Mouse (Mus musculus) left cerebral cortex, adult 2 months (tissue): ENCODE results near the gene Ptgfrn. TPM values are rescaled to one million over a fixed set of nuclear protein-coding genes. Genes with fewer than 3 reads are reported as not detected.

Experiments used
- DNase-seq, 2 experiments: peaks; one replicate each; pipeline ENCODE4 v3.0.0; 2021 to 2022; ENCODE audit warnings: low spot score in 2 of 2, mixed read lengths in 1 of 2; ENCODE audit errors: extremely low spot score in 1 of 2
- H3K27ac ChIP-seq: fragments of 200-600 bp; 2 replicates; pipeline ENCODE4 v1.8.1; 2022
- H3K4me3 ChIP-seq: fragments of 200-600 bp; 2 replicates; pipeline ENCODE4 v1.8.1; 2022
- CTCF ChIP-seq: fragments of 200-600 bp; IDR thresholded peaks from 2 replicates; pipeline ENCODE4 v1.8.1; 2022; ENCODE audit warnings: antibody characterized with exemption, mild to moderate bottlenecking, moderate library complexity
- intact Hi-C: fragments of 180-260 bp; cut with DNase I; formaldehyde crosslinking; loops from one replicate; pipeline ENCODE4 v1.15.1; 2025
- total RNA-seq, 2 experiments: library from RNA; stranded (reverse); gene quantifications; 2 replicates each; pipeline ENCODE4 v1.2.3; 2021

Gene Ptgfrn
- total RNA-seq, 2 experiments from 2014 or later: 39.7 to 40.7 TPM

- no peak within 1 kb of the TSS for H3K27ac ChIP-seq
- no peak for TF ChIP-seq CTCF
- DNase-seq: no peak
- H3K4me3 ChIP-seq: no peak within 1 kb of the TSS
- intact Hi-C loops: no loop called here
These were observed 80.7 kb downstream of the Ptgfrn start, which contains the start of gene Cd101 for GRCm38 (mm10) chr3:101029339-101029738. Cd101 (minus strand) TSS chr3:101029556.

GRCm38 (mm10) chr3:101026741-101027140 is 83.3 kb downstream of the Ptgfrn start:
- Histone ChIP-seq H3K4me3 (no peak overlapping the region), H3K27ac (no peak overlapping the region)
- intact Hi-C loops: no loop called here
- DNase-seq: no peak
- no peak for TF ChIP-seq CTCF

- H3K27ac ChIP-seq: no peak overlapping the region
- H3K4me3 ChIP-seq: no peak overlapping the region
- TF ChIP-seq CTCF: no peak
- no peak for DNase-seq
- intact Hi-C loops: no loop called here
These were observed 87.1 kb downstream of the Ptgfrn start for GRCm38 (mm10) chr3:101022967-101023366.

- intact Hi-C loops: no loop called here
- no peak for TF ChIP-seq CTCF
- DNase-seq: no peak
These were observed 88.5 kb downstream of the Ptgfrn start for GRCm38 (mm10) chr3:101021481-101022051.

GRCm38 (mm10) chr3:101021073-101021472 is 89.0 kb downstream of the Ptgfrn start:
- Histone ChIP-seq H3K4me3 (no peak overlapping the region), H3K27ac (no peak overlapping the region)
- intact Hi-C loops: no loop called here
- TF ChIP-seq CTCF: no peak
- DNase-seq: no peak

More at GRCm38 (mm10) chr3:101021481-101022051, 88.5 kb downstream of the Ptgfrn start:
- H3K27ac ChIP-seq: no peak overlapping the region
- H3K4me3 ChIP-seq: no peak overlapping the region

- no peak for TF ChIP-seq CTCF
- Histone ChIP-seq H3K4me3 (no peak overlapping the region), H3K27ac (no peak overlapping the region)
- no peak for DNase-seq
- intact Hi-C loops: no loop called here
These were observed 91.6 kb downstream of the Ptgfrn start for GRCm38 (mm10) chr3:101018494-101018893.

- Histone ChIP-seq H3K4me3 (no peak overlapping the region), H3K27ac (no peak overlapping the region)
- DNase-seq: no peak
- intact Hi-C loops: no loop called here
- TF ChIP-seq CTCF: no peak
These were observed 94.0 kb downstream of the Ptgfrn start for GRCm38 (mm10) chr3:101016050-101016449.

- Histone ChIP-seq H3K27ac (no peak overlapping the region), H3K4me3 (no peak overlapping the region)
- no peak for DNase-seq
- intact Hi-C loops: no loop called here
- TF ChIP-seq CTCF: no peak
These were observed 94.8 kb downstream of the Ptgfrn start for GRCm38 (mm10) chr3:101015254-101015653.

GRCm38 (mm10) chr3:101013536-101013935 is 96.5 kb downstream of the Ptgfrn start:
- Histone ChIP-seq H3K4me3 (no peak overlapping the region), H3K27ac (no peak overlapping the region)
- no peak for DNase-seq
- TF ChIP-seq CTCF: no peak
- intact Hi-C loops: no loop called here

GRCm38 (mm10) chr3:101013005-101013404 is 97.1 kb downstream of the Ptgfrn start:
- no peak for DNase-seq
- H3K4me3 ChIP-seq: no peak overlapping the region
- intact Hi-C loops: no loop called here
- TF ChIP-seq CTCF: no peak
- no peak overlapping the region for H3K27ac ChIP-seq

GRCm38 (mm10) chr3:101012597-101012996 is 97.5 kb downstream of the Ptgfrn start:
- H3K27ac ChIP-seq: no peak overlapping the region
- H3K4me3 ChIP-seq: no peak overlapping the region
- DNase-seq: no peak
- no peak for TF ChIP-seq CTCF
- intact Hi-C loops: no loop called here

GRCm38 (mm10) chr3:101012131-101012571 is 97.9 kb downstream of the Ptgfrn start:
- DNase-seq: no peak
- no peak for TF ChIP-seq CTCF
- intact Hi-C loops: no loop called here
- H3K4me3 ChIP-seq: no peak overlapping the region
- no peak overlapping the region for H3K27ac ChIP-seq

- intact Hi-C loops: no loop called here
- Histone ChIP-seq H3K27ac (no peak overlapping the region), H3K4me3 (no peak overlapping the region)
- TF ChIP-seq CTCF: no peak
- no peak for DNase-seq
These were observed 98.9 kb downstream of the Ptgfrn start for GRCm38 (mm10) chr3:101011203-101011600.
